Mouse (Mus musculus) embryonic facial prominence, embryonic 10.5 days (tissue): ENCODE measurements around the gene Spag17. TPM values are rescaled to one million over a fixed set of nuclear protein-coding genes. Genes with fewer than 3 reads are reported as not detected.

Source experiments
- DNase-seq: peaks from one replicate; pipeline ENCODE4 v3.0.0-alpha.2; 2017; ENCODE audit warnings: low spot score
- H3K27ac ChIP-seq: fragments of 300-500 bp; sonication (generic); replicated peaks from 2 replicates; pipeline ENCODE4 v1.5.1; 2016; ENCODE audit warnings: mild to moderate bottlenecking
- H3K27me3 ChIP-seq: fragments of 300-500 bp; sonication (generic); replicated peaks from 2 replicates; pipeline ENCODE4 v1.6.1; 2016; ENCODE audit warnings: low read depth, mild to moderate bottlenecking; ENCODE audit not compliant: poor library complexity, severe bottlenecking
- H3K36me3 ChIP-seq: fragments of 300-500 bp; sonication (generic); replicated peaks from 2 replicates; pipeline ENCODE4 v1.6.1; 2016; ENCODE audit warnings: mild to moderate bottlenecking, moderate library complexity
- H3K4me1 ChIP-seq: fragments of 300-500 bp; sonication (generic); 2 replicates; pipeline ENCODE4 v1.6.1; 2016
- H3K4me3 ChIP-seq: fragments of 300-500 bp; sonication (generic); 2 replicates; pipeline ENCODE4 v1.5.1; 2016; ENCODE audit warnings: mild to moderate bottlenecking, moderate library complexity
- H3K9me3 ChIP-seq: fragments of 300-500 bp; sonication (generic); 2 replicates; pipeline ENCODE4 v1.6.1; 2016; ENCODE audit warnings: mild to moderate bottlenecking
- WGBS: fragments of 180-500 bp; shearing (Covaris S2); methylation state at CpG from one replicate; pipeline ENCODE4 v1.1.7; 2016; 5-methylcytosine and 5-hydroxymethylcytosine counted together
- polyA plus RNA-seq: library from polyadenylated mRNA; unstranded; fragments of >200 nt; fragmentation: Nextera tagmentation; extraction: Ambion mirVana; gene quantifications from 2 replicates; pipeline ENCODE4 v1.2.1, GENCODE M21; 2016

The Spag17 gene
- polyA plus RNA-seq, 1 experiment from 2014 or later = 0.29 TPM

- WGBS = 64% methylated on average over 7 of the region's 7 CpGs
- no peak overlapping the region for H3K4me3 ChIP-seq
- no peaks in the 10 kb centered on the region for H3K36me3 ChIP-seq
These were observed 95.8 kb downstream of the Spag17 start for GRCm38 (mm10) chr3:99981046-99981445.

GRCm38 (mm10) chr3:100004676-100005075 lies 119.5 kb downstream of the Spag17 start:
- no peaks in the 10 kb centered on the region for H3K4me1 ChIP-seq
- DNase-seq = no peak
- H3K9me3 ChIP-seq = no peaks in the 10 kb centered on the region
- no peaks in the 10 kb centered on the region for H3K27me3 ChIP-seq
- no peaks in the 10 kb centered on the region for H3K36me3 ChIP-seq
- H3K27ac ChIP-seq = no peak overlapping the region
- no peak overlapping the region for H3K4me3 ChIP-seq
- 77% methylated on average over 1 of the region's 1 CpGs for WGBS

More at GRCm38 (mm10) chr3:99981046-99981445, 95.8 kb downstream of the Spag17 start:
- DNase-seq = no peak
- Histone ChIP-seq H3K27me3 (no peaks in the 10 kb centered on the region), H3K27ac (no peak overlapping the region), H3K9me3 (no peaks in the 10 kb centered on the region), H3K4me1 (no peaks in the 10 kb centered on the region)

- no peaks in the 10 kb centered on the region for H3K9me3 ChIP-seq
- H3K27ac ChIP-seq = no peak overlapping the region
- H3K36me3 ChIP-seq = no peaks in the 10 kb centered on the region
- no peak for DNase-seq
- H3K27me3 ChIP-seq = no peaks in the 10 kb centered on the region
- H3K4me1 ChIP-seq = no peaks in the 10 kb centered on the region
- H3K4me3 ChIP-seq = no peak overlapping the region
These were observed 124.6 kb downstream of the Spag17 start for GRCm38 (mm10) chr3:100009807-100010206.

- no peaks in the 10 kb centered on the region for H3K36me3 ChIP-seq
- H3K27me3 ChIP-seq = no peaks in the 10 kb centered on the region
- no peaks in the 10 kb centered on the region for H3K4me1 ChIP-seq
- no peak overlapping the region for H3K27ac ChIP-seq
- no peaks in the 10 kb centered on the region; the same call in 1 of the 2 replicates for H3K9me3 ChIP-seq
- no peak overlapping the region for H3K4me3 ChIP-seq
- no peak for DNase-seq
- WGBS = 84% methylated on average over 1 of the region's 1 CpGs
These were observed 128.9 kb downstream of the Spag17 start for GRCm38 (mm10) chr3:100014110-100014509.

- peaks cover 11% of the 10 kb centered on the region; the same call in 1 of the 2 replicates for H3K4me1 ChIP-seq
- WGBS = 36% methylated on average over 4 of the region's 4 CpGs
- no peaks in the 10 kb centered on the region for H3K36me3 ChIP-seq
- no peaks in the 10 kb centered on the region for H3K9me3 ChIP-seq
- peak; percentile 20 for DNase-seq
- H3K4me3 ChIP-seq = no peak overlapping the region
- no peaks in the 10 kb centered on the region for H3K27me3 ChIP-seq
- no peak overlapping the region for H3K27ac ChIP-seq
These were observed 146.1 kb downstream of the Spag17 start for GRCm38 (mm10) chr3:100031291-100031690.

- Histone ChIP-seq H3K9me3 (no peaks in the 10 kb centered on the region), H3K27ac (no peak overlapping the region), H3K4me3 (no peak overlapping the region), H3K36me3 (no peaks in the 10 kb centered on the region), H3K27me3 (no peaks in the 10 kb centered on the region), H3K4me1 (peaks cover 11% of the 10 kb centered on the region; the same call in 1 of the 2 replicates)
- DNase-seq = no peak
- WGBS = 70% methylated on average over 1 of the region's 1 CpGs
These were observed 147.8 kb downstream of the Spag17 start for GRCm38 (mm10) chr3:100032969-100033368.

GRCm38 (mm10) chr3:100034366-100034956 lies 149.3 kb downstream of the Spag17 start:
- 61% methylated on average over 4 of the region's 4 CpGs for WGBS
- Histone ChIP-seq H3K27me3 (no peaks in the 10 kb centered on the region), H3K9me3 (no peaks in the 10 kb centered on the region), H3K4me3 (no peak overlapping the region), H3K27ac (no peak overlapping the region), H3K4me1 (peaks cover 11% of the 10 kb centered on the region; the same call in 1 of the 2 replicates), H3K36me3 (no peaks in the 10 kb centered on the region)
- no peak for DNase-seq

- Histone ChIP-seq H3K27me3 (no peaks in the 10 kb centered on the region), H3K9me3 (no peaks in the 10 kb centered on the region), H3K4me1 (peaks cover 11% of the 10 kb centered on the region; the same call in 1 of the 2 replicates), H3K36me3 (no peaks in the 10 kb centered on the region), H3K4me3 (no peak overlapping the region), H3K27ac (no peak overlapping the region)
- 80% methylated on average over 3 of the region's 3 CpGs for whole genome bisulfite sequencing
- DNase-seq = no peak
These were observed 149.9 kb downstream of the Spag17 start for GRCm38 (mm10) chr3:100035097-100035496.

GRCm38 (mm10) chr3:100036846-100037245 lies 151.6 kb downstream of the Spag17 start:
- Histone ChIP-seq H3K4me3 (no peak overlapping the region), H3K27me3 (no peaks in the 10 kb centered on the region), H3K4me1 (peaks cover 11% of the 10 kb centered on the region; the same call in 1 of the 2 replicates), H3K36me3 (no peaks in the 10 kb centered on the region), H3K9me3 (no peaks in the 10 kb centered on the region), H3K27ac (no peak overlapping the region)
- DNase-seq = no peak
- 77% methylated on average over 5 of the region's 5 CpGs for WGBS

- 80% methylated on average over 1 of the region's 1 CpGs for WGBS
These were observed 189.2 kb downstream of the Spag17 start for GRCm38 (mm10) chr3:100074406-100074805.

GRCm38 (mm10) chr3:100102386-100103092 lies 217.3 kb downstream of the Spag17 start:
- Histone ChIP-seq H3K4me3 (no peak overlapping the region), H3K9me3 (no peaks in the 10 kb centered on the region), H3K4me1 (no peaks in the 10 kb centered on the region), H3K27ac (no peak overlapping the region), H3K36me3 (no peaks in the 10 kb centered on the region), H3K27me3 (no peaks in the 10 kb centered on the region)
- WGBS = 90% methylated on average over 3 of the region's 3 CpGs
- DNase-seq = no peak

More at GRCm38 (mm10) chr3:100074406-100074805, 189.2 kb downstream of the Spag17 start:
- no peaks in the 10 kb centered on the region for H3K4me1 ChIP-seq
- H3K36me3 ChIP-seq = no peaks in the 10 kb centered on the region
- DNase-seq = no peak
- no peak overlapping the region for H3K27ac ChIP-seq
- no peak overlapping the region for H3K4me3 ChIP-seq
- H3K9me3 ChIP-seq = no peaks in the 10 kb centered on the region
- H3K27me3 ChIP-seq = no peaks in the 10 kb centered on the region

- Histone ChIP-seq H3K36me3 (no peaks in the 10 kb centered on the region), H3K4me1 (no peaks in the 10 kb centered on the region), H3K27ac (no peak overlapping the region), H3K9me3 (no peaks in the 10 kb centered on the region), H3K27me3 (no peaks in the 10 kb centered on the region), H3K4me3 (no peak overlapping the region)
- WGBS = 88% methylated on average over 2 of the region's 2 CpGs
- no peak for DNase-seq
These were observed 221.5 kb downstream of the Spag17 start for GRCm38 (mm10) chr3:100106736-100107135.

- 85% methylated on average over 2 of the region's 2 CpGs for WGBS
- Histone ChIP-seq H3K4me3 (no peak overlapping the region), H3K27ac (no peak overlapping the region)
These were observed 233.5 kb downstream of the Spag17 start for GRCm38 (mm10) chr3:100118681-100119080.

More at GRCm38 (mm10) chr3:100118681-100119080, 233.5 kb downstream of the Spag17 start:
- Histone ChIP-seq H3K4me1 (no peaks in the 10 kb centered on the region), H3K36me3 (no peaks in the 10 kb centered on the region), H3K27me3 (no peaks in the 10 kb centered on the region), H3K9me3 (no peaks in the 10 kb centered on the region)
- DNase-seq = no peak
